Mouse (Mus musculus) adrenal gland, postnatal 4 days (tissue): ENCODE results near the gene Bhmt. TPM values are rescaled to one million over a fixed set of nuclear protein-coding genes. Genes with fewer than 3 reads are reported as not detected.
"Not testable (repeated sequence)": the region's sequence is repeated elsewhere in the genome, so short reads cannot be mapped to it uniquely, and the experiment has no call there.

Experiments
- DNase-seq, 2 experiments: peaks; one replicate each; pipeline ENCODE4 v3.0.0; 2021 to 2022; ENCODE audit warnings: low spot score in 2 of 2, mixed read lengths in 2 of 2
- total RNA-seq, 2 experiments: library from RNA; stranded (reverse); gene quantifications; 2 replicates each; pipeline ENCODE4 v1.2.3; 2021

Gene Bhmt
- total RNA-seq, 2 experiments from 2014 or later, result 4.3 to 96.0 TPM

GRCm38 (mm10) chr13:93612660-93613607 lies 24.8 kb downstream of the Bhmt start:
- DNase-seq, result peak; percentile 33 to 59

DNA sequence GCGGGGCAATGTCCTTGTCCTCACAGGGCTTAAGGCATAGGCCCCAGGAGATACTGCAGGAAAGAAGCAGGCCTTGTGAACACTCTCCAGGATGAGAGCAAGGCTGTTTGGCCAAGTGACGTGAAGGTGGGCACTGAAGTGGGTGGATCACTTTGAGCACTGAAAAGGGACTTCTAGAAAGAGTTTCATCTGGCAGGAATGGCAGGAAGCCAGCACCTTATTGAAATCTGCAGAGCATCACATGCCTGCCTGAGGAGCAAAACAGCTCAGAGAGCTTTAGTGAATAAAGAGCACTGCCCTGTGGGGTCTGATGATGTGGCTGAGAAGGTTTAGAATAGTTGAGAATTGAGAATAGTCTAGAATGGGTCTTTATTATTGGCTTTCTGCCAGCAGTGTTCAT lies 29.3 kb downstream of the Bhmt start:
- DNase-seq, result no peak

GRCm38 (mm10) chr13:93607701-93608100 lies 30.1 kb downstream of the Bhmt start:
- DNase-seq, result no peak

DNA sequence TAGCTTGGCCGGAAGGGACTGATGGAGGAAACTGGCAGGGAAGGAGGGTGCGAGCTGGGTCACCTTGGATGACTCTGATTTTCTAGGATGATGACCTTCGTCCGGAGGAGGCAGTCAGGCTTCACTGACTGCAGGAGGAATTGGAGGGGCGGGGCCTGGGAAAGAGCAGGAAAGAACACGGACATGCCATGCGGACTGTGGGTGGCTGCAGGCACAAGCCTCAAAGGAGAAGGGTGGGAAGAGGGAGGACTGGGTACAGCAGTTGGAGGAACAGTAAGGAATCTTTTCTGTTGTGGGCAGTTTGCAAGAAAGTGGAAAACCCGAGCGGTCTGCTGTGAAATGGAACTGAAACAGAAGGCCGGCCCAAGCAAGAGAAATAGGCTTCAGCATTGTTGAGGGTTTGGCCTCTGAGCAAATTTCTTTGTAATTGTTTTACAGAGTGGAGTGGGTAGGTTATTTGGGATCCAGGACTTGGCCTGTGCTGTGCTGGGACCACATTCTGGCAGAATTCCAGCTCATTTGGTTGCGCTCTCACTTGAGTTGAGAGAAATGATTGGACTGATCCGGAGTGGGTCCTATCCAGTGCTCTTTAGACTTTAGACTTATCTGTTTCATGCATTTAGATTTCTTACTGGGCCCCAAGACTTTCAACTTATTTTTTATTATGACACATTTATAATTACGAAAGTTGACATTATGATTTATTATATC lies 30.7 kb downstream of the Bhmt start:
- no peak for DNase-seq

- DNase-seq, result no peak
Measured at GRCm38 (mm10) chr13:93604698-93605097, 33.1 kb downstream of the Bhmt start.

DNA sequence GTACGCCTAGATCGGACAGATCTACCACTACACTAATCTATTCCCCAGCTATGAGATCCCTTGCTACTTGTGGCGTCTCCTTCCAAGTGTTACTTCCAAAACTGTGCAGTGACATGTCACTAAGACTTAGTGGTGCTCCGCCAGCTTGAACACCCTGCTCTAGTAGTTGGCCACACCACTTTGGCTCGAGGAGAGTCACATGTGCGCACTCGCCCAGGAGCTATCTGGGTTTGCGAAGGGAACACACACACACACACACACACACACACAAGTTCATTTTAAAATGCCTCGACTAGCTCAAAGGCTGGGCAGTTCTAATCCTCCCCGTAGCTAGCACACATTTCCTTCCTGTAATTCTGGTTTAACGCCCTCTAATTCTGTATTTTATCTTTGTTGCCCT lies 36.2 kb downstream of the Bhmt start:
- DNase-seq, result no peak

GRCm38 (mm10) chr13:93593040-93593699 lies 44.6 kb downstream of the Bhmt start:
- no peak for DNase-seq

DNA sequence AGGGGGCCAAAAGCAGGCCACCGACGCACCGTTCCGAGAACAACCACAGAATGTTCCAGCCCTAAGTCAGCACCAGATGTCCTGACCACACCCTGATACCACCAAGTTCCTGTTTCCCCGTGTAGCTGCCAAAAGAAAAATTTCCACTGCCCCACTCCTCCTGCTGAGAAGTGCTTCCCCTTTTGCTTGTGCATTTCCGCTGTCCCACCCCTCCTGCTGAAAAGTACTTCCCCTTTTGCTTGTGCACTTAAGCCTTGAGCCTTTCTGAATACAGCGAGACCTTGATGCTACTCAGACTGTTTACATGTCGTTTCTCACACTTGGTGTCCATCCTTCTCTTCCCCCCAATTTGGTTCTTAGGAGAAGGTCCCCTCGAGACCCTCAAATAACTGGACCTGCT lies 55.2 kb downstream of the Bhmt start:
- not testable (repeated sequence) for DNase-seq

GRCm38 (mm10) chr13:93580431-93580830 lies 57.3 kb downstream of the Bhmt start:
- DNase-seq, result no peak

DNA sequence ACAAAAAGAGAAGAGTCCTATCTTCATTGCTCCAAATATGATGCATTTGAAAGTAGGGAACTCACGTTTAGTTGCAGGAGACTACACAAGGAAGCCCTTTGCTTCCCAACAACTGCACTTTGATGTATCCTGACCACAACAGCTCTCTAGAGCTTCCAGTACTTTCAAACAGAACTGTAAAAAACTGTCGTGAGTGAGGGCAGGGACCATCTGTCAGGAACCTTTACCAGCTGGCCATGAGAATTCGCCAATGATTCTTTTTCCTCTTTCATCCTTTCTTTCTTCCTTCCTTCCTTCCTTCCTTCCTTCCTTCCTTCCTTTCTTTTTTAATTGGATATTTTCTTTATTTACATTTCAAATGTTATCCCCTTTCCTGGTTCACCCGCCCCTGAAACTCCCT lies 68.1 kb downstream of the Bhmt start:
- DNase-seq, result no peak

Other genes starting within 250 kb of the Bhmt start
- 10 to 100 TPM; 42.9 to 43.0 TPM for gene Jmy, start 138.2 kb downstream of the Bhmt start, total RNA-seq
- gene Bhmt2, start 36.3 kb upstream of the Bhmt start, total RNA-seq, result 10 to 100 TPM in 1 of 2 experiments, 1 to 10 TPM in 1; 3.4 to 11.9 TPM
- gene Dmgdh, start 36.5 kb upstream of the Bhmt start, total RNA-seq, result 10 to 100 TPM in 1 of 2 experiments, 1 to 10 TPM in 1; 2.2 to 14.3 TPM
- gene Arsb, start 133.7 kb upstream of the Bhmt start, total RNA-seq, result 10 to 100 TPM; 39.7 to 41.9 TPM